Mouse (Mus musculus): ENCODE results near the gene Lsmem1. TPM values are rescaled to one million over a fixed set of nuclear protein-coding genes. Genes with fewer than 3 reads are reported as not detected.

Gene Lsmem1
- polyA plus RNA-seq, 1 experiment from 2014 or later: not detected

DNA sequence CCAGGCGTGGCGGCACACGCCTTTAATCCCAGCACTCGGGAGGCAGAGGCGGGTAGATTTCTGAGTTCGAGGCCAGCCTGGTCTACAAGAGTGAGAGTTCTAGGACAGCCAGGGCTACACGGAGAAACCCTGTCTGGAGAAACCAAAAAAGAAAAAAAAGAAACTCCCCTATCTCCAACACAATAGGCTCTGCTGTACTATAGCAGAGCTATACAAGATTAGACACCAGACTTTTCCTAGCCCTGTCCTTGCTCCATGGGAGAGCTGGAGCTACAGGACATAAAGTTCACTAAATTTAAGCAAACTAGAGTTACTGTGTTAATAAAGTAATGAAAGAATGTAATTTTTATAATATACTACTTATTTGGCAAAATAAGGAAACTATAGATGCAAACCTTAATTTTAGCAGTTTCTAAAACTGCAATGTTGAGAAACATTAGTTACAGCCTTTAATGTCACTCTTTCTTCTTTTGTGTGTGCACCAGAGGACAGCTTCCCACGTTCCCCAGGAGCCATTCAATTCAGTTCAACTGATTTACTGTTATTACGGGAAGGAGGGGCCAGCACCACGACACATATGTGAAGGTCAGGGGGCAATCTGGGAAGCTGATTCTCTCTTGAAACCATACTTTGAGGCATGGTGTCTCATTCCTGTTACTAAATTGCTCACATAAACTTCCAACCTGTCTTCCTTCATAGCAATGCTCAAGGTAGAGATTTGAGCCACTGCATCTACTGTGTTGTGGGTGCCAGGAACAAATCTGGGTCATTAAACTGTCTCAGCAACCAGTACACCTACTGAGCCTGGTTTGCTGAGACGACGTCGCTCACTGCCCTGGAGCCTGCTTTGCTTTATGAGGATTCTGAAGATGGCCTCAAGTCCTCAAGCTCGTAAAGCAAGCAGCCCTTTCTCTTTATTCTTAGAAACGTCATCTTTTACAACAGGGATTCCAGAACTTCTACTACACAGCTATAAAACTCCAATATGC lies 15.9 kb upstream of the Lsmem1 start:
- TF ChIP-seq CTCF (IDR thresholded peaks at IDR 0.05): no peak
- DNase-seq (ENCODE audit: low read depth, low spot score) (no peak), ATAC-seq (no peak)
- in situ Hi-C loops (cut with MboI; ENCODE audit: low pct_unique_long_range_greater_than_20kb): no loop called here
- POLR2A ChIA-PET: no interaction called here
- CTCF ChIA-PET: interaction anchor here (1.9 kb wide), 1 partner anchor 15 kb away, joined by 5 read pairs; the partner anchor contains the start of gene Lsmem1
- H3K27me3 ChIP-seq: no peaks in the 10 kb centered on the region

DNA sequence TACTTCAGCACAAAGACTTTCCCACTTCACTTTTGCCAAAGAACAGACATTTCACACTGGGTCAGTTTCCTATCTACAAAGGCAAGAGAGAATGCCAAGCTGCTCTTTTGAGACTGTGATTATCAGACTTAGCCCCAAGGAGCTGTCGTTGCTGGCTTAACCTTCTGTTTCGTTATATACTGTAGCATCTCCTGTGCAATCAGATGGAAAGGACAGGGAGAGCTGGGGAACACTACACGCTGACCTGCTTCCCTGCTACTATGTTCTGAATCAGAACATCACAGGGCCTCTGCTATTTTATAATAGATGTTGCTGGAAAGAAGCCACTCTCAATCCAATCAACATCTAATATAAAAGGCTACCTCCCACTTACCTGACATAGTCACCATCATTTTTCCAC lies 9.8 kb upstream of the Lsmem1 start:
- H3K27me3 ChIP-seq: no peaks in the 10 kb centered on the region
- no peak for ATAC-seq
- no peak for DNase-seq (ENCODE audit: low read depth, low spot score)
- ChIA-PET POLR2A (no interaction called here), CTCF (interaction anchor here (3.3 kb wide), 1 partner anchor 9 kb away, joined by 23 read pairs; the partner anchor contains the start of gene Lsmem1)
- in situ Hi-C loops (cut with MboI; ENCODE audit: low pct_unique_long_range_greater_than_20kb): no loop called here
- TF ChIP-seq CTCF (IDR thresholded peaks at IDR 0.05): no peak

GRCm38 (mm10) chr12:40207909-40208308 lies 8.6 kb upstream of the Lsmem1 start:
- H3K27me3 ChIP-seq: no peaks in the 10 kb centered on the region
- in situ Hi-C loops (cut with MboI; ENCODE audit: low pct_unique_long_range_greater_than_20kb): no loop called here
- DNase-seq (ENCODE audit: low read depth, low spot score) (no peak), ATAC-seq (no peak)
- TF ChIP-seq CTCF (IDR thresholded peaks at IDR 0.05): no peak
- CTCF ChIA-PET: interaction anchor here (0.6 to 3.3 kb wide), 2 partner anchors 8 to 402 kb away, joined by 3 to 23 read pairs; partner anchors contain the start of gene Lsmem1
- POLR2A ChIA-PET: no interaction called here

- CTCF ChIA-PET: interaction anchor here (1.1 kb wide), 1 partner anchor 11 kb away, joined by 3 read pairs; no protein-coding TSS in a partner anchor
- ATAC-seq (no peak), DNase-seq (ENCODE audit: low read depth, low spot score) (no peak)
- H3K27me3 ChIP-seq: no peaks in the 10 kb centered on the region
- TF ChIP-seq CTCF (IDR thresholded peaks at IDR 0.05): no peak
- in situ Hi-C loops (cut with MboI; ENCODE audit: low pct_unique_long_range_greater_than_20kb): no loop called here
- POLR2A ChIA-PET: no interaction called here
Observed at GRCm38 (mm10) chr12:40202161-40203035, 3.1 kb upstream of the Lsmem1 start.

- TF ChIP-seq CTCF (IDR thresholded peaks at IDR 0.05): no peak
- POLR2A ChIA-PET: interaction anchor here (0.8 kb wide), 1 partner anchor 24 kb away, joined by 3 read pairs; no protein-coding TSS in a partner anchor
- DNase-seq (ENCODE audit: low read depth, low spot score) (no peak), ATAC-seq (no peak)
- CTCF ChIA-PET: interaction anchor here (0.9 to 1.9 kb wide), 6 partner anchors 9 to 119 kb away, joined by 3 to 23 read pairs (median 5); no protein-coding TSS in a partner anchor
- no peaks in the 10 kb centered on the region for H3K27me3 ChIP-seq
- in situ Hi-C loops (cut with MboI; ENCODE audit: low pct_unique_long_range_greater_than_20kb): no loop called here
Observed at GRCm38 (mm10) chr12:40200484-40201235, 1.4 kb upstream of the Lsmem1 start.

GRCm38 (mm10) chr12:40199795-40200402 lies 609 bp upstream of the Lsmem1 start:
- ChIA-PET CTCF (interaction anchor here (0.9 to 1.9 kb wide), 6 partner anchors 9 to 118 kb away, joined by 3 to 23 read pairs (median 5); no protein-coding TSS in a partner anchor), POLR2A (interaction anchor here (0.8 kb wide), 1 partner anchor 23 kb away, joined by 3 read pairs; no protein-coding TSS in a partner anchor)
- peak; percentile 83 for TF ChIP-seq CTCF (IDR thresholded peaks at IDR 0.05)
- ATAC-seq: peak; percentile 56
- in situ Hi-C loops (cut with MboI; ENCODE audit: low pct_unique_long_range_greater_than_20kb): loop anchor here (25.0 kb wide), 1 partner anchor 263 kb away; no protein-coding TSS in a partner anchor
- no peaks in the 10 kb centered on the region for H3K27me3 ChIP-seq
- no peak for DNase-seq (ENCODE audit: low read depth, low spot score)

- in situ Hi-C loops (cut with MboI; ENCODE audit: low pct_unique_long_range_greater_than_20kb): loop anchor here (25.0 kb wide), 1 partner anchor 261 kb away; no protein-coding TSS in a partner anchor
- no peak for TF ChIP-seq CTCF (IDR thresholded peaks at IDR 0.05)
- CTCF ChIA-PET: interaction anchor here (1.0 kb wide), 1 partner anchor 65 kb away, joined by 5 read pairs; no protein-coding TSS in a partner anchor
- no peaks in the 10 kb centered on the region for H3K27me3 ChIP-seq
- POLR2A ChIA-PET: no interaction called here
- ATAC-seq: no peak
- DNase-seq (ENCODE audit: low read depth, low spot score): no peak
Observed at GRCm38 (mm10) chr12:40198427-40198826, 863 bp downstream of the Lsmem1 start.

GRCm38 (mm10) chr12:40198019-40198418 lies 1.3 kb downstream of the Lsmem1 start:
- no peaks in the 10 kb centered on the region for H3K27me3 ChIP-seq
- ChIA-PET CTCF (interaction anchor here (1.0 kb wide), 1 partner anchor 65 kb away, joined by 5 read pairs; no protein-coding TSS in a partner anchor), POLR2A (no interaction called here)
- ATAC-seq (no peak), DNase-seq (ENCODE audit: low read depth, low spot score) (no peak)
- in situ Hi-C loops (cut with MboI; ENCODE audit: low pct_unique_long_range_greater_than_20kb): loop anchor here (25.0 kb wide), 1 partner anchor 261 kb away; no protein-coding TSS in a partner anchor
- TF ChIP-seq CTCF (IDR thresholded peaks at IDR 0.05): no peak

DNA sequence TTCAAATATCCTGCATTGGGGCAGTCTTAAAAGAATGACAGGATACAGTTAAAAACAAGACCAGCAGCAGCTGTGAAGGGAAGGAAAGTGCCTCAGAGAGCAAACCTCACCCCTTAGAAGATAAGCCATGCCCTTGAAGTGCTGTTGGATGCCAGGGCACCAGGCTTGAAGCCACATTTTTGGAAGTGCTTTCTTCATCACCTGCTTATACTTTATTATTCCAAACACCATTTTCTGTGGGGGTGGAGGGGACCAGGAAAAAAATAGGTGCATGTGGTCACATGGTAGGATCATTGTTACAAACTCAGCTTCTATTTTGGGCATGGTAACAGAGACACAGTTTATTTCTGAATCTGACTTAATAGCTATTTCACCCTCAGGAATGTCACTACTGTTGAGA lies 1.8 kb downstream of the Lsmem1 start:
- no peak for TF ChIP-seq CTCF (IDR thresholded peaks at IDR 0.05)
- no peak for DNase-seq (ENCODE audit: low read depth, low spot score)
- ChIA-PET CTCF (no interaction called here), POLR2A (no interaction called here)
- H3K27me3 ChIP-seq: no peaks in the 10 kb centered on the region
- in situ Hi-C loops (cut with MboI; ENCODE audit: low pct_unique_long_range_greater_than_20kb): loop anchor here (25.0 kb wide), 1 partner anchor 260 kb away; no protein-coding TSS in a partner anchor
- ATAC-seq: peak; percentile 47
